ENCODE assay signal across 7 mouse cellular contexts in genomic region chr4:59360704-59361103, GRCm38 (mm10).
A peak's percentile ranks its signal among the peaks of the same experiment; 100 is the strongest.
DNase-seq lines count a peak whose midpoint lies in the region; ATAC-seq and TF ChIP-seq lines count a peak whose summit lies in the region.

No protein-coding gene starts in this region.

- DNase-seq in Patski (ENCODE audit: low read depth, low spot score) = peak; percentile 39
- peak; percentile 88 for DNase-seq in hindbrain, postnatal 0 days (ENCODE audit: low spot score)
- peak; percentile 75 to 78 for DNase-seq in left cerebral cortex, postnatal 36 days (ENCODE audit: low spot score in 2 of 2)
- peak; percentile 98 for DNase-seq in midbrain, embryonic 11.5 days (ENCODE audit: low spot score, missing footprints)
- DNase-seq in skeletal muscle tissue, adult 2 months (ENCODE audit: low read depth, low spot score) = peak; percentile 36

- H3K9me3 ChIP-seq in forebrain, embryonic 16.5 days (ENCODE audit: control insufficient read depth, low read length) = no peaks in the 10 kb centered on the region
- H3K9me3 ChIP-seq in hindbrain, postnatal 0 days (ENCODE audit: low read length) = no peaks in the 10 kb centered on the region
- no peaks in the 10 kb centered on the region for H3K9me3 ChIP-seq in midbrain, embryonic 11.5 days (ENCODE audit: control insufficient read depth, low read length)

- intact Hi-C loops in left cerebral cortex, postnatal 36 days (cut with DNase I) = loop anchor here (1.0 to 5.0 kb wide), 2 partner anchors 209 to 422 kb away; no protein-coding TSS in a partner anchor

- H3K9ac ChIP-seq in forebrain, embryonic 16.5 days (replicated peaks; ENCODE audit: low read depth, low read length) = no peak overlapping the region
- no peak overlapping the region for H3K9ac ChIP-seq in hindbrain, postnatal 0 days (replicated peaks; ENCODE audit: low read length)
- no peak overlapping the region for H3K9ac ChIP-seq in midbrain, embryonic 11.5 days (ENCODE audit: low read length)

- H3K4me1 ChIP-seq in forebrain, embryonic 16.5 days (replicated peaks; ENCODE audit: control insufficient read depth, insufficient read depth, low read length) = no peaks in the 10 kb centered on the region
- H3K4me1 ChIP-seq in hindbrain, postnatal 0 days (ENCODE audit: insufficient read depth, low read length) = no peaks in the 10 kb centered on the region
- no peaks in the 10 kb centered on the region for H3K4me1 ChIP-seq in midbrain, embryonic 11.5 days (ENCODE audit: control insufficient read depth, insufficient read depth, low read length)

- no peaks in the 10 kb centered on the region for H3K36me3 ChIP-seq in forebrain, embryonic 16.5 days (ENCODE audit: control insufficient read depth, insufficient read depth)
- no peaks in the 10 kb centered on the region for H3K36me3 ChIP-seq in hindbrain, postnatal 0 days (ENCODE audit: insufficient read depth, low read length)
- H3K36me3 ChIP-seq in midbrain, embryonic 11.5 days (ENCODE audit: control insufficient read depth, insufficient read depth, low read length) = no peaks in the 10 kb centered on the region

- ATAC-seq in Patski = peak; percentile 51
- ATAC-seq in cerebellum, adult (ENCODE audit: insufficient number of reproducible peaks, low FRiP score, low TSS enrichment) = peak; percentile 77
- ATAC-seq in forebrain, embryonic 16.5 days = peak; percentile 68
- peak; percentile 59; the same call in 1 of the 2 replicates for ATAC-seq in hindbrain, postnatal 0 days
- ATAC-seq in midbrain, embryonic 11.5 days (ENCODE audit: low FRiP score) = peak; percentile 40; the same call in 1 of the 2 replicates

- in situ Hi-C loops in Patski (cut with MboI; ENCODE audit: low pct_unique_long_range_greater_than_20kb) = loop anchor here (25.0 kb wide), 1 partner anchor 577 kb away; no protein-coding TSS in a partner anchor

- POLR2A ChIA-PET in Patski (lab: Charles Lee) = no interaction called here

- H3K4me3 ChIP-seq in forebrain, embryonic 16.5 days (replicated peaks; ENCODE audit: low read length) = no peak overlapping the region
- no peak overlapping the region for H3K4me3 ChIP-seq in hindbrain, postnatal 0 days (ENCODE audit: low read length)
- no peak overlapping the region for H3K4me3 ChIP-seq in midbrain, embryonic 11.5 days (ENCODE audit: low read depth, low read length)

- peak overlapping the region; percentile 24; the same call in 1 of the 2 replicates for H3K4me2 ChIP-seq in forebrain, embryonic 16.5 days (ENCODE audit: low read length)
- H3K4me2 ChIP-seq in hindbrain, postnatal 0 days (ENCODE audit: low read depth, low read length) = peak overlapping the region; percentile 29; the same call in 1 of the 2 replicates
- no peak overlapping the region for H3K4me2 ChIP-seq in midbrain, embryonic 11.5 days

- CTCF ChIA-PET in Patski (lab: Charles Lee) = interaction anchor here (0.7 to 2.9 kb wide), 10 partner anchors 8 to 536 kb away, joined by 3 to 13 read pairs (median 4); no protein-coding TSS in a partner anchor

- H3K27ac ChIP-seq in forebrain, embryonic 16.5 days (ENCODE audit: low read length) = no peak overlapping the region
- no peak overlapping the region for H3K27ac ChIP-seq in hindbrain, postnatal 0 days
- no peak overlapping the region for H3K27ac ChIP-seq in midbrain, embryonic 11.5 days (ENCODE audit: low read depth, low read length)

- no peaks in the 10 kb centered on the region for H3K27me3 ChIP-seq in Patski
- H3K27me3 ChIP-seq in forebrain, embryonic 16.5 days (replicated peaks; ENCODE audit: control insufficient read depth, insufficient read depth, low read length) = no peaks in the 10 kb centered on the region
- no peaks in the 10 kb centered on the region for H3K27me3 ChIP-seq in hindbrain, postnatal 0 days (ENCODE audit: insufficient read depth, low read length)
- H3K27me3 ChIP-seq in midbrain, embryonic 11.5 days (ENCODE audit: control insufficient read depth, insufficient read depth, low read length) = no peaks in the 10 kb centered on the region

- peak; percentile 93 for TF ChIP-seq CTCF in Patski (IDR thresholded peaks at IDR 0.05)
- peak; percentile 89 for TF ChIP-seq CTCF in hindbrain, postnatal 0 days (IDR thresholded peaks at IDR 0.05; ENCODE audit: low read depth)

- WGBS in forebrain, embryonic 16.5 days = 1% methylated on average over 15 of the region's 15 CpGs
- 2% methylated on average over 15 of the region's 15 CpGs for WGBS in hindbrain, postnatal 0 days
- 2% methylated on average over 15 of the region's 15 CpGs for WGBS in midbrain, embryonic 11.5 days

Comparison
In these comparisons a context has a peak if more than half of its experiments do, and no peak if none do; other contexts are left out.
1. DNase-seq: peak in every context shown above with its lines; median percentile 98 in midbrain, embryonic 11.5 days; 88 in hindbrain, postnatal 0 days; 76 in left cerebral cortex, postnatal 36 days; 39 in Patski; 36 in skeletal muscle tissue, adult 2 months.